1 mouse cellular context compared by ENCODE assay signal in genomic region chr11:77525804-77526486, GRCm38 (mm10).
A peak's percentile ranks its signal among the peaks of the same experiment; 100 is the strongest.
TF ChIP-seq lines count a peak whose summit lies in the region.

No protein-coding gene starts in this region.

TF ChIP-seq in MEL, 35 proteins besides CTCF, POLR2A, EP300 and RAD21:
- TF ChIP-seq MYB (IDR thresholded peaks at IDR 0.05; ENCODE audit: low read depth, low read length), result no peak
- no peak for TF ChIP-seq CHD2 (IDR thresholded peaks at IDR 0.05; ENCODE audit: low read length)
- 0 out of 2 replicates have a peak, but pooled peaks have one; percentile 22 for TF ChIP-seq ZC3H11A (IDR thresholded peaks at IDR 0.05; ENCODE audit: low read depth, low read length)
- TF ChIP-seq USF1 (IDR thresholded peaks at IDR 0.05; ENCODE audit: low read depth, low read length), result no peak
- 0 out of 2 replicates have a peak, but pooled peaks have one; percentile 23 for TF ChIP-seq SIN3A (IDR thresholded peaks at IDR 0.05; ENCODE audit: low read length)
- TF ChIP-seq MXI1 (IDR thresholded peaks at IDR 0.05; ENCODE audit: low read depth, low read length), result peak; percentile 20; the same call in 1 of the 2 replicates
- TF ChIP-seq NELFE (IDR thresholded peaks at IDR 0.05; ENCODE audit: low read depth, low read length), result no peak
- no peak for TF ChIP-seq USF2 (IDR thresholded peaks at IDR 0.05; ENCODE audit: borderline replicate concordance in 1 of 2, insufficient read depth in 1 of 2, low read depth in 1 of 2, low read length in 2 of 2)
- peak; percentile 82 for TF ChIP-seq MAX (IDR thresholded peaks at IDR 0.05; ENCODE audit: low read length)
- peak; percentile 87 for TF ChIP-seq MYC (IDR thresholded peaks at IDR 0.05; ENCODE audit: low read depth, low read length)
- TF ChIP-seq HCFC1 (IDR thresholded peaks at IDR 0.05; ENCODE audit: low read depth, low read length), result peak; percentile 36; the same call in 1 of the 2 replicates
- peak; percentile 54 for TF ChIP-seq SMC3 (IDR thresholded peaks at IDR 0.05; ENCODE audit: low read depth, low read length)
